Mouse (Mus musculus) heart, adult 11 months (tissue): ENCODE data around the gene Armt1.
A peak's percentile ranks its signal among the peaks of the same experiment; 100 is the strongest.
"Not testable (repeated sequence)": the region's sequence is repeated elsewhere in the genome, so short reads cannot be mapped to it uniquely, and the experiment has no call there.

ENCODE experiments used
- DNase-seq: peaks from one replicate; pipeline ENCODE4 v3.0.0; 2022

Gene Armt1

GRCm38 (mm10) chr10:4432123-4432931 is at the start of gene Armt1, which contains the start of gene Rmnd1:
Armt1 (plus strand) TSS chr10:4432467.
Rmnd1 (minus strand) TSS chr10:4432388.
- peak; percentile 100 for DNase-seq

DNA sequence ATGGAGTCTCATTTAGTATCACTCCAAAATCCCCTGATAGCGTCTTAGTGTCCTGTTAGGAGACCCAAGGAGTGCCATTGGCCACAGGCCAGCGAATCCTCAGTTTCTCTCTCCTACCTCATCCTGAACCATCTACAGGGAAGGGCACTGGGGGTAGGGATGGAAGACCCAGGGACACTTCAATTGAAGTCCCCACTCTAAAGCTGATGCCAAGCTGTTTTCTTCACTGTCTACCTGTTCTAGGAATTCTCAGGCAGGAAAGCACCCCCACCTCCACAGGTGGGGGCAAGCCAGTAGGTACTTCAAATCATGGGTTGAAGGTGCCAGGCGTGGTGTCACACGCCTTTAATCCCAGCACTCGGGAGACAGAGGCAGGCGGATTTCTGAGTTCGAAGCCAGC is 48.0 kb upstream of the Armt1 start:
- DNase-seq, result peak; percentile 89

DNA sequence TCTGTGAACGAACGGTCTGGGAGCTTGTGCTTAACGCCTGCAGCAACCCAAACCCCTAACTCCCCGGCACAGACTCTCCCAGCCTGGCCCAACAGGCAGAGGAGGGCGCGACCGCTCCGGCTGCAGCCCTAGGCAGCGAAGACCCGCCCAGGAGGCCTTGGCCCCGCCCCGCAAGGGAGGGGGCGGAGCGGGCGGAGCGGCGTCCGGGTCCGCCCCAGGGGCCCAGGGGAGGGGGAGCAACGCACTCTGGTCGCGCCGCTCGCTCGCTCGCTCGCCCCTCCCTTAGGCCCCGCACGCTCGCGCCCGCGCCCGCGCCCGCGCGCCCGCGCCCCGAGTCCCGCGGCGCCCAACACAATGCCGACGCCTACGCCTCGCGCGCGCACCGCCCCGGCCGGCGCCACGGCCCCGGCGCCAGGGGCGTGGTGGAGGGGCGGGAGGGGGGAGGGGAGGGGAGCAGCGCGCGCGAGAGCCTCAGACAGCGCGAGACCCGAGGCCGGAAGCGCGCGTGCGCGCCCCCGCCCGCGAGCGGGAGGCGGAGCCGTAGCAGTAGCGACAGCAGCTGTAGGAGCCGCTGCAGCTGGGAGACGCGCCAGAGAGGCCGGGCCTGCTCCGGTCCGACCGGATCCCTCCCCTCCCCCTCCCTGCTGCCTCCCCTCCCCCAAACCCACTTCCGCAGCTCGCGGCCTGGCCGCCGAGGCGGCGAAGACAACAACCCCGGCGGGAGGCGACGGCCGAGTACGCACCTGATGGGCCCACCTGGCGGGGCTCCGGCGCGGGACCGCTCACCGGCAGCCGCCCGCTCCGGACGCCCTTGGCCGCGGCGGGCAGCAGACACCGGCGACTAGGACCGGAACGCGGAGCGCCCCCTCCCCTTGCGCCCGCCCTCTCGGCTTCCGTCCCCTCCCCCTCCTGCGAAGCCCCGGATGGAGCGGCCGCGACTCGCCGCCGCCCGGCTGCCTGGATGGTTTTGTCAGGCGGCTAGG is 45.4 kb upstream of the Armt1 start:
- DNase-seq, result peak; percentile 100

DNA sequence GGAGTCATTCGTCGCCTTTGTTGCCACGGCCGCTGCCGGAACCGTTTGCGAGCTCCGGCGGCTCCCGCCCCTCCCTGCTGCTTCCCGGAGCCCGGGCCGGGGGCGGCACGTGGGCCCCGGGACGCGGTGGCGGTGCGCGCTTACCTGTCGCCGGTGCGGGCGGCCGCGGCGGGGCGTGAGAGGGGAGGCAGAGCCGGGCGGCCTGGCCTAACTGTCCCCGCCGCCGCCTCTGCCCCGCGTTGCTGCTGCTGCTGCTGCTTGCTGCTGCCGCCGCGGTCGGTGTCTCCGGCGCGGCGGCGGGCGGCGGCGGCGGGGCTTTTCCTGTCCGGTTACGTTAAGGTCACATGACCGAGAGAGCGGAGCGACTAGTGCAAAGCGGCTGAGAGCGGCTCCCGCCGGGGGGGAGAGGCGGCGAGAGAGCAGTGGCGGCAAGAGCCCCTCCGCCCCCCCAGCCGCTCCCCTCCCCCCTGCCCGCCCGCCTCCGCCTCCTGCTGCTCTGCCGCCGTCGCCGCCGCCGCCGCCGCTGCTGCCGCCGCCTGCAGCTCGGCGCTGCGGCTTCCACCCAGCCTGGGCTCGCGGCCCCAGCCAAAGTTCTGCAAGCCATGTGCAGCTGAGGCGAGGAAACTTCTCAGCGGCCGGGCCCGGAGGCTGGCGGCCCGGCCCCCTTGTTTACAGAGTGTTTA is 44.4 kb upstream of the Armt1 start, which contains the start of gene Zbtb2:
Gene Zbtb2, minus strand, starts transcription at position 408 of the 683 bp plus-strand sequence.
- peak; percentile 97 for DNase-seq

DNA sequence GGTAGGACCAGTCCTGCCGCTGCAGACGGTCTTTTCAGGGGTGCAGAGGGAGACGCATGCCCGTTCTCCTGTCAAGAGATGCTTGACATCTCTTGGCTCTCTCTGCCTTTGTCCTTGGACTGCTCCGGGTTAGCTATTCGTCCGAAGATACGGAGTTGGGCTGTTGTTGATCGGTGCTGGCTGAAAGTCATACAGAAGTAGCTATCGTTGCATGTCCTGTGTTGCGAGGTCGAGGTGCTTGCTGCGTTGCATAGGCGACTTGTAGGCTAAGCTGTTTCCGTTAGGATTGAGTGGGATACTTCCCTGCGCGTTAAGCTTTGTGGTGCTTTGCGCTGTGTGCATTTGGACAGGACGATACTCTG is 43.9 kb upstream of the Armt1 start:
- DNase-seq, result peak; percentile 97

DNA sequence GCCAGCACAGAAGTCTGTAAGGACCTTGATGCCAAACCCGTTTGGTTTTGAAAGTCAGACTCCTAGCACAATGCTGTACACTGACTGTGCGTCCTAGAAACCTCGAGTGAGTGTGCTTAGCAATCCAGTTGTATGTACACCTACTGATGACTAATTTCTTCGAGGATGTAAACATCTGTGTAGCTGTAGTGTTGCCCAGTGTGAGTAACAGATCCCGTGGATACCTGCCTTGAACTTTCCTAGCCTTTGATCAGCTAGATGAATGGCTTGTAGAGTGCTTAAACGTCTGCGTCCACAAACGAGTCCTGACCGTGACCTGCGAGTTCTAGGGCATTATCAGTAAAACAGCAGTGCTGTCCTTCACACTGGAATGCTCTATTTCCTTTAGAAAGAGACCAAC is 43.2 kb upstream of the Armt1 start:
- DNase-seq, result no peak

- DNase-seq, result peak; percentile 82
Observed at GRCm38 (mm10) chr10:4389461-4390112, 42.7 kb upstream of the Armt1 start.

- DNase-seq, result peak; percentile 85
Observed at GRCm38 (mm10) chr10:4390550-4390949, 41.7 kb upstream of the Armt1 start.

DNA sequence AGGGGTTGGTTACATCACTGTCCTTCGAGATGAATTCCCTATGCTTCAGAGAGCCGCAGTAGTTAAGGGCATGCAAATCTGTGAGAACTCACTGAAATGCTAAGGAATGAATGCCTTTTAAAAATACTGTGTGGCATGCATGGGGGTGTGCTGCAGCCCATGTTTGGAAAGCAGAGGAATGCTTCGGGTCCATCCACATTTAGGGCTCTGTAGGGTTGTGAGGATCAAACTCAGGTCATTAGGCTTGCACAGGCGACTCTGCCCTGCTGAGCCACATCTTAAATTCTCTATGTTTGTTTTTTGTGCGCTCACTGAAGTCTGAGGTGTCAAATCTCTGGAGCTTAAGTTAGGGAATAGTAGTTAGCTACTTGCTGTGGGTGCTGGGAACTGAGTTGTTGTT is 41.2 kb upstream of the Armt1 start:
- peak; percentile 80 for DNase-seq

DNA sequence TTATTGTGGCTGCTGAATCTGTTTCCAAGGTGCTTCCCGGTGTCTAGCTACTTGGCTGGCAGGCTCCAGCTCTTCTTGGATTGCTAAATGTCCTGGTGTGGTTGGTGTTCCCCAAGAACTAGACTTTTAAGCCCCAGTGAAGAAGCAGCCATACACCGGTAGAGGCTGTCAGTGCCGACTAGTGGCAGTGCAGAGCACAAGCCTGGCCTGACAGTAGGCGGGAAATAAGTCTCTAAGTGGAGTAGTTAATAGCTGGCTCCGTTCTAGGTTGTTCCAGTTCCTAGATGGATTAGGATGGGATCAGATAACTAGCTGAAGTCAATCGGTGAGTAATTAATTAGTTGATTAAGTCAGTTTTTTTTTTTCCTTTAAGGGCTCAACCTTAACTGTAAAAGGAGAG is 40.4 kb upstream of the Armt1 start:
- peak; percentile 95 for DNase-seq

- DNase-seq, result no peak
Observed at GRCm38 (mm10) chr10:4395321-4395720, 36.9 kb upstream of the Armt1 start.

DNA sequence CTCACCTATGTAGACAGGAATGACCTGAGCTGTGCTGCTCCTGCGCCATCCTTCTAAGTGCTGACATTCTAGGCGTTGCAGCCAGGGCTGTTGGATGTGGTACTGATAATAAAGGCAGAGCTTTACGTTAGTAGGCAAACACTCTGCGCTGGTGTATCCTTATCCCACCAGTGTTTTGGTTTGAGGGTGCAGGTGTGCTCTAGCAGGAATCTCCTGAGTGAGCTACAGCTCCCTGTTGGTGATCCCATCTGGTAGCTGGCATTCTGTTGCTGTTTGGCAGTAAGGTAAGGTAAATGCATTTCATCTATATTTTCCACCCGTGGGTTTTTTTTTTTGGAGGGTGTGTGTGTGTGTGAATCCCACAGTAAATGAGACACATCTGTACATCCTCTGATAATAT is 34.2 kb upstream of the Armt1 start:
- DNase-seq, result peak; percentile 76

DNA sequence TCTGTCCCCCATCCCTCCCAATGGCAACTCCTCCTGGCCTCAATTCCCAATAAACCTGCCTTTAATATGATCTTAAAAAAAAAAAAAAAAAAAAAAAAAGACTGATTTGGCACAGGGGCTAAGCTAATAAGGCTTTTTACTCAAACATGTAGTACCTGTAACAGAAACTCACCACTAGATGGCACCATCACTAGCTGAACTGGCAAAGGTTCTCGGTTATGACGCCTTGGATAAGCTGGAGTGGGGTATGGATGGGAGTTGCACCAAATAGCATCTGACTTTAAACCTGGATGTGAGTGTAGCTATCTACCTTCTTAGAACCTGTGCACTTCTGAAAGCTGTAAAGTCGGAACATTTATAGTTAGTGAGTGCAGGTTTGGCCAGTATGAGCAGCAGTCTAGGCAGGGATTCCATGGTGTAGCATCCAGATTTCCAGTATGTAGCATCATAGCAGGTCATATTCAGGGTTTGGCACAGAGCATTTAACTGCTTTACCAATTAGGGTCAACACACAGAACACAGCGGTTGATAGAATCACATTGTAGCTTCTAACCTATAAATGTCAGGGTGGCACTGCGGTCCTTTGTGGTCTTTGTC is 27.3 kb upstream of the Armt1 start:
- no peak for DNase-seq

DNA sequence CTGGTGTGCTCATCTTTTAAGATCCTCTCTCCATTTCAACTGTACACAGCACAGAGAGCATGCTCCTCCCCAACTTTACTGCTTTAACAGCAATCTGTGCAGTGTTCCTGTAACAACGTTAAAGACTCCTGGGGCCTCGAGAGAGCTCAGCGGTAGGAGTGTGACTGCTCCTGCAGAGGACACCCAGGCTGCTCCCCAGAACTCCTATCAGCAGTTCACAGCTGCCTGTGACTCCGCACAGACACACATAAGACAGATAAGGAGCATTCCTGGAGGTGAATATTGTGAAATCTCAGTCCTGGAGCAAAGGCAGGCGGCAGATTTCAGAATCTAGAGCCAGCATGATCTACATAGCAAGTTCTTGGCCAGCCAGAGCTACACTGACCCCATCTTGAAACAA is 26.8 kb upstream of the Armt1 start:
- DNase-seq, result peak; percentile 93

GRCm38 (mm10) chr10:4407191-4407590 is 25.1 kb upstream of the Armt1 start:
- no peak for DNase-seq

DNA sequence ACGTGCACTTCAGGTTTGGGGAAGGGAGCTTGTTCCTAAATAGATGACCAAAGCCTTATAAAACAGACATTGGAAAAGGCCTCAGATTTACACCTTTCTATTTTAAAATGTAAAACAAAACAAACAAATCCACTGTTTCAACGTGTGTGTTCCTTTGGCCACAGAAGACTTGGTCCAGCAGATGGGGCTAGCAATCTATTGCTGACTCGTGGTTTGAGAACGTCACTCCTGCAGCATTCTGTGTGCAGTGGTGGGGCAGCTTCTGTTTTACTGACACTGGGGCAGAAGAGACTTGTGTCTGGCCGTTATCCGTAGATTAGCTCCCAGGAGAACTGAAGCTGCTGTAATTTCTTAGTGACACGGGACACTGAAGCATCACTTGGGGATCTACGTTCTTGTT is 7.0 kb upstream of the Armt1 start:
- no peak for DNase-seq

- peak; percentile 92 for DNase-seq
Observed at GRCm38 (mm10) chr10:4430399-4430798, 1.9 kb upstream of the Armt1 start.

DNA sequence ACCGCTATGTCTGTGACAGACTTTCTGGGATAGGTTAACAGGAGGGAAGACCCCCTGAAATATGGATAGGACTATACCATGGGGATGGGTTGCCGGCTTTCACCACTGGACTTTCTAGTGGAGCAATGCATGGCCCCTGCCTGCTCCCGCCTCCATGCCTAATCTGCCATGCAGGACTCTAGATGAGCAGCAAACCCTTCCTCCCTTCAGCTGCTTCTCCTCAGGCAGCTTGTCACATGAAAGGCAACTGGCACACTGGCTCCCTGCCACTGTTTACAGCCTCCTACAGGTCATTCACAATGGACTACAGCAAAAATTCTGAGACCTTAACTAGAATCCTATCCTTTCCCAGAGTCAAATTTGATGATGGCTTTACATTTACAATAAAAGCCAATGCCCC is 1.4 kb upstream of the Armt1 start:
- peak; percentile 94 for DNase-seq

DNA sequence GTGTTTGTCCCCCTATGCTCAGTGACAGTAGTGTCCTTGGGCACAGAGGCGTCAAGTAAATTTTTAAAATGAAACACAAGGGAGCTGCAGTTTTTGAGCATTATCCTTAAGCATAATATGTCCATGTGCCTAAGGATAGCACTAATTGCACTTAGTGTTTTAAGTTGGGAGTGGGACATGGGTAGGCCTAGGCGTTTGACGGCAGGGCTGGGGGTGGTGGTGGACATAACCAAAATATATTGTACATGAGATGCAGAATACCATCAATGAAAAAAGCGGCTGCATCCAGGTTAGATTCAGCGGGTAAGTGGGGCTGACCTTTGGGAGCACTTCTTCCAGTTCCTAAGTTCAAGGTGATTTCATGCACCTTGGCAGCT is 533 bp upstream of the Armt1 start:
- no peak for DNase-seq

GRCm38 (mm10) chr10:4432996-4433755 is 909 bp downstream of the Armt1 start:
- peak; percentile 33 for DNase-seq

DNA sequence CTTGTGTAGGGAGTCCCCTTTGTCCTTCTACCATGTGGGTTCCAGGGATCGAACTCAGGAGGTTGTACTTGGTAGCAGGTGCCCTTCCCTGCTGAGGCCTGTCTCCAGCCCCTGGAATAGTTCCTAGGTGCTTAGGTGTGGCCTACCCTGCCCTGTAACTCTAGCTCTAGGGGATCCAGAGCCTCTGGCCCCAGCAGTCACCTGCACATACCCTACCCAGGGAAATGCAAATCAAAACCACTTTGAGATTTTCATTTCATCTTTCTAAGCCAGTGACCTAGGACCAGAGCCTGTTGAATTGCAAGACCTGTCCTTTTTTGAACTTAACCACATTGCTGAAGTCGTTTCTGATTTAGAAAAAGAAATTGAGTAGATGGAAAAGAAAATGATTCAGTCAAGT is 1.6 kb downstream of the Armt1 start:
- DNase-seq, result not testable (repeated sequence)
